Mouse (Mus musculus) T-helper 17 cell (primary cell): ENCODE data around the gene Hoxc5.

Experiments used
- in situ Hi-C, 2 experiments: fragments of 300-600 bp; cut with MboI, MseI; formaldehyde crosslinking; loops; 1 replicate in 1 of 2; 2 replicates in 1 of 2; pipeline ENCODE4 v1.15.1; 2025; ENCODE audit warnings: high pct_unique_total_duplicates in 2 of 2

The Hoxc5 gene

GRCm38 (mm10) chr15:102988078-102988477 is 20.8 kb downstream of the Hoxc5 start:
- in situ Hi-C loops, result loop anchor here (5.0 to 10.0 kb wide), 4 partner anchors 46 to 327 kb away; partner anchors contain the start of gene Gpr84 (in 1 of the 2)

- in situ Hi-C loops, result no loop called here
Measured at GRCm38 (mm10) chr15:102990461-102991397, 23.5 kb downstream of the Hoxc5 start, which contains the start of gene Hoxc8. Gene Hoxc8 (plus strand): TSS chr15:102990607.

- in situ Hi-C loops, result no loop called here
Measured at GRCm38 (mm10) chr15:102991782-102992181, 24.5 kb downstream of the Hoxc5 start.

GRCm38 (mm10) chr15:102992206-102992605 is 25.0 kb downstream of the Hoxc5 start:
- in situ Hi-C loops, result no loop called here

GRCm38 (mm10) chr15:102992863-102993262 is 25.6 kb downstream of the Hoxc5 start:
- in situ Hi-C loops, result no loop called here

GRCm38 (mm10) chr15:102996548-102996947 is 29.3 kb downstream of the Hoxc5 start:
- in situ Hi-C loops, result no loop called here

GRCm38 (mm10) chr15:102997431-102997830 is 30.2 kb downstream of the Hoxc5 start:
- in situ Hi-C loops, result no loop called here

- in situ Hi-C loops, result no loop called here
Measured at GRCm38 (mm10) chr15:102997939-102998355, 30.7 kb downstream of the Hoxc5 start, which contains the start of gene Hoxc6. Gene Hoxc6 (plus strand): TSS chr15:102998257.

GRCm38 (mm10) chr15:102998608-102999182 is 31.5 kb downstream of the Hoxc5 start:
- in situ Hi-C loops, result no loop called here

- in situ Hi-C loops, result no loop called here
Measured at GRCm38 (mm10) chr15:102999183-102999831, 32.1 kb downstream of the Hoxc5 start.

- in situ Hi-C loops, result no loop called here
Measured at GRCm38 (mm10) chr15:102999955-103000354, 32.7 kb downstream of the Hoxc5 start.

GRCm38 (mm10) chr15:103000501-103000901 is 33.3 kb downstream of the Hoxc5 start:
- in situ Hi-C loops, result no loop called here

GRCm38 (mm10) chr15:103001370-103001769 is 34.1 kb downstream of the Hoxc5 start:
- in situ Hi-C loops, result no loop called here

GRCm38 (mm10) chr15:103002156-103002555 is 34.9 kb downstream of the Hoxc5 start:
- in situ Hi-C loops, result no loop called here

- in situ Hi-C loops, result no loop called here
Measured at GRCm38 (mm10) chr15:103002821-103003448, 35.7 kb downstream of the Hoxc5 start.

GRCm38 (mm10) chr15:103005308-103005707 is 38.1 kb downstream of the Hoxc5 start:
- in situ Hi-C loops, result no loop called here

- in situ Hi-C loops, result no loop called here
Measured at GRCm38 (mm10) chr15:103005797-103006196, 38.6 kb downstream of the Hoxc5 start.

GRCm38 (mm10) chr15:103006326-103006725 is 39.1 kb downstream of the Hoxc5 start:
- in situ Hi-C loops, result no loop called here

GRCm38 (mm10) chr15:103009265-103010111 is 42.2 kb downstream of the Hoxc5 start:
- in situ Hi-C loops, result no loop called here

GRCm38 (mm10) chr15:103010112-103010846 is 43.0 kb downstream of the Hoxc5 start:
- in situ Hi-C loops, result no loop called here
